Mouse (Mus musculus) urinary bladder, postnatal 36 days (tissue): ENCODE results near the gene Rad51b.
A peak's percentile ranks its signal among the peaks of the same experiment; 100 is the strongest.

ENCODE experiments used
- DNase-seq, 2 experiments: peaks; one replicate each; pipeline ENCODE4 v3.0.0; 2022; ENCODE audit warnings: low spot score in 2 of 2, mixed read lengths in 1 of 2

Gene Rad51b

GRCm38 (mm10) chr12:79330571-79330970 lies 33.5 kb downstream of the Rad51b start:
- DNase-seq = no peak

DNA sequence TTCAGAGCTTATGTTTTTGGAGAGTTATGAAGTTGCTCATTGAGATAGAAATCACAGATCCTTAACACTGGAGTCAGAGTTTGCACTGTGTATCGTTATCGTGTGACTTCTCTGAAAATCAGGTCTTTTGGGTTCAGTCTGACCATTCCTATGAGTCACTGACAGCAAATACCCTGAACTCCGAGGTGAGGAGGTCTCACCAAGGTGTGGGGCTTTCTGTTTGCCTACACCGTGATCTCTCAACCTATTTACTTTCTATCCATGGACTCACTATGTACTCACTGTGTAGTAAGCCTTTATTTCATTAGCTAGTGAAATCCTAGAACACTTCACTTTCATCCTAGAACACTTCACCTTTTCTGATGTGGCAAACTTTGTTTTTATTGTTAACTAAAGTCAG lies 34.6 kb downstream of the Rad51b start:
- DNase-seq = no peak

GRCm38 (mm10) chr12:79338791-79339190 lies 41.7 kb downstream of the Rad51b start:
- DNase-seq = no peak

DNA sequence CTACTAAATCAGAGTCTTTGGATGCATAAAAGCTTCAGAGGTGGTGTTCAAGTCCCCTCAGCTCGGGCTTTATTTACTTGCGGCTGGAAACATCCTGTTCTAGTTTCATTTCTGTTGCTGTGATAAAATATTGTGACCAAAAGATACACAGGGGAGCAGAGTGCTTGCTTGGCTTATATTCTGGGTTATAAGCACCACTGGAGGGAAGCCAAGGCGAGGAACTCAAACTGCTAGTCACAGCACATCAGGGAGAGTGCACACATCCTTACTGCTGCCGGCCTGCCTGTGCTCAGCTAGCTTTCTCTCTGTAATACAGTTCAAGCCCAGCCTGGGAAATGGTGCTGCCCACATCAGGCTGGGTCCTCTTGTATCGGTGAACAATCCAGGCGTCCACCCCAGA lies 43.4 kb downstream of the Rad51b start:
- DNase-seq = peak in 1 of 2 experiments; percentile 31

- no peak for DNase-seq
These were observed 44.3 kb downstream of the Rad51b start for GRCm38 (mm10) chr12:79341291-79341845.

GRCm38 (mm10) chr12:79346198-79346733 lies 49.2 kb downstream of the Rad51b start:
- DNase-seq = no peak

- DNase-seq = peak; percentile 50 to 64
These were observed 50.6 kb downstream of the Rad51b start for GRCm38 (mm10) chr12:79347643-79348042.

GRCm38 (mm10) chr12:79351461-79351860 lies 54.4 kb downstream of the Rad51b start:
- DNase-seq = no peak

- no peak for DNase-seq
These were observed 55.1 kb downstream of the Rad51b start for GRCm38 (mm10) chr12:79352086-79352741.

- DNase-seq = no peak
These were observed 55.6 kb downstream of the Rad51b start for GRCm38 (mm10) chr12:79352742-79353114.

DNA sequence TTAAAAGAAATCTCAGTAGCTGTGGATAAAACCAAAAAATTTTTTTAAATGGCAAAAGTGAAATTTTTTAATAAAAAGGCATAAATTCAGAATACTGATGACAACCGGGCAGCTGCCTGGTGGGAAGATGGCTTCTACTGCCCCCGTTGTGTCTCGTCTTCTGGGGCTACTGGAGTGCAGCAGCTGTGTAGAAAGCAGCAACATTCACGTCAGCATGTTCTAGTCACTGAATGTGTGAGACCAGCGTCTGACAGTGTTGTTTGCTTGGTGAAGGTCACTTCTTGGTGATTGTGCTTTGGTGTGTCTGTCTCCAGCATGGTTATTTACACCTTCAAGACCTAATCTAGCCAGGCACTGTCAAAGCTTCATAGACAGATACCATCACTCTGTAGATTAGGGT lies 56.3 kb downstream of the Rad51b start:
- no peak for DNase-seq

DNA sequence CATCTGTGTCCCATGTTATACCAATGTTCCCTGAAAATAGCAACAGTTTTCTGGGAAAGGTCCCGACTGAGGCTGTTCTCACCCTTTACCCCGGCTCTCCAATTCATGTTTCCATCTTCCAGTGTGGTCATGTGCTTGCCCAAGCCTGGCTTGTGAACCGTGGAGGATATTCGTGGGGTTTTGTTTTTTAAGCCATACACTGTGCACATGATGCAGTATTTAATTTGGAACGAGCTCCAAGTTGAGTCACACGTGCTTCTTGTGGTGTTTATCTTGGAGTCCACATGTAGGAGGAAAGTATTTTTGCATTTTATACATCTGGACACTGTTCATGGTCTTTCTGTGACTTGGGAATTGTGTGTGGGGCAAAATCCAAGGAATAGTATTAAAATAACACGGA lies 57.5 kb downstream of the Rad51b start:
- no peak for DNase-seq

DNA sequence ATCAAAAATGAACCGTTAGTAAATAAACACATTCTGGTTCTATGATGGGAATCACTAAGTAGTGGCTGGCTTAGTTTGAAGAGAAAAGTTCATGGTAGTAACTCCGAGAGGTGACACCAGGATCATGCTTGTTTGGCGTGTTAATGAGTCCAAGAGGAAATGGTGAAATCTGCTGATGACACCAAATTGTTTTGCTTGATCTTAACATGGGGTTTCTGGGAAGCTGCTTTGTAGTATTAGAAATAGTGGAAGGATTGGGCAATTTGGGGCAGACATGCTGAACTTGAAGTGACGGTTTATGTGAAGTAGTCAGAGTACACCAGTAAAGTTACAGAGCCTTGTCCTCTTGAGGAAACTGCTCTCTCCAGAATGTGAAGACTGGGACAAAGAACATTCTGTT lies 59.1 kb downstream of the Rad51b start:
- DNase-seq = no peak

- DNase-seq = peak; percentile 35 to 64
These were observed 60.5 kb downstream of the Rad51b start for GRCm38 (mm10) chr12:79357631-79358030.

- peak; percentile 32 to 49 for DNase-seq
These were observed 61.6 kb downstream of the Rad51b start for GRCm38 (mm10) chr12:79358613-79359218.

DNA sequence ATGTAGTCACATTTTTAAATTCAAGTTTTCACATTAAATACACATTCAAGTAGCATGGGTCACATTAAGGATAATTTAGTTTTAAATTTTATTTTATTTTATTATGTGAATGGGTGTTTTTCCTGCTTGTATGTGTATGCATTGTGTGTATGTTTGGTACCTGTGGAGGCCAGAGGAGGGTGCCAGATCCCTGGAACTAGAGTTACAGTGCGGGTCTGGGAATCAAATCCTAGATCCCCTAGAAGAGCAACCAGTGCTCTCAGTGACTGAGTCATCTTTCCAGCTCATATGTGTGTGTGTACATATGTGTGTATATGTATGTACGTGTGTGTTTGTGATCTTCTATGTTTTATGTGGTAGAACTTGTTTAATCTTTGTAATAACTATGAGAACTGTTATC lies 62.3 kb downstream of the Rad51b start:
- DNase-seq = no peak

GRCm38 (mm10) chr12:79362219-79362618 lies 65.1 kb downstream of the Rad51b start:
- DNase-seq = no peak

GRCm38 (mm10) chr12:79364284-79364683 lies 67.2 kb downstream of the Rad51b start:
- DNase-seq = no peak

GRCm38 (mm10) chr12:79368818-79369217 lies 71.7 kb downstream of the Rad51b start:
- no peak for DNase-seq

DNA sequence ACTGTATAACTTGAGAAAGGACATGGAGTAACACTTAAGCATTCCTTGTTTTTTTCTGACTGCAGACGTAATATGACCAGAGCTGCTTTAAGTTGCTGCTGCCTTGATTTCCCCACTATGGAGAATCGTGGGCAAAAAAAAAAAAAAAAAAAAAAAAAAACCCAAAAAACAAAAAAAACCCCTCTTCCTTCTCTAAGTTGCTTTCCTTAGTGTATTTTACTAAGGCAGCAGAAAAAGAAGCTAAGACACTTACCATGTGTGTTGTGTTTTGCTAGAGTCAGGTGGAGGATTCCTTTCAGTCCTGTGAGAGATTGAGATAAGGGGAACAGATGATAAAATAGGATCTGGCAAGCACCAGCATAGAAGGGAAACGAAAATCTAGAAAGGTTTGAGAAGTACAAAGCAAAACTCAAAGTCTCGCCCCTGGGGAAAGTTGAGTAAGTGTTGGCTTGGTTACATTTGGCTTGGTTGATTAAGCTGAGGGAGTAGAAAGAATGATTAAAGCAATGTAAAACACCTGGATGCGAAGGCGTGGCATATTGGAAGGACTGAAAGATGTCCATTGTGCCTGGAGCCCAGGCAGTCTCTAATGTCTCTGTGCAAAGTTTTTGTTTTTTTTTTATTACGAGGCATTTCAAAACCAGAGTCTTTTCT lies 72.6 kb downstream of the Rad51b start:
- no peak for DNase-seq

- DNase-seq = no peak
These were observed 75.6 kb downstream of the Rad51b start for GRCm38 (mm10) chr12:79372697-79373096.

DNA sequence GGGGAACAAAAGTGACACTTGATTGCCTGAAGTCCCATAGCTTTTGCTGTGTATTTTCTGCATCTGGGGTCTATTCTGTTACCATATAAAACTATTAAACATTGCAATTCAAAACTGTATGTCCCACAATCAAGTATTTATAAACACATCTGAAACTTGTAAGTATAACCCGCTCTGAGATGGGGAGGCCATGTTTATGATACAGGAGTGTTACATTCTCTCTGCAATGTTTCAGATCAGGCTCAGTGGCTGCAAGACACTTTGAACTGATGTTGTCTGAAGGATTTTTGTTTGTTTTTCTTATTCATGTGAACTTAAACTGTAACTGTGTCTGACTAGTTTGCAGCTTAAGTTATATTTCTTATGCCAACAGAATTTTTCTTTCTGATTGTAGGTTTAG lies 80.3 kb downstream of the Rad51b start:
- DNase-seq = no peak

DNA sequence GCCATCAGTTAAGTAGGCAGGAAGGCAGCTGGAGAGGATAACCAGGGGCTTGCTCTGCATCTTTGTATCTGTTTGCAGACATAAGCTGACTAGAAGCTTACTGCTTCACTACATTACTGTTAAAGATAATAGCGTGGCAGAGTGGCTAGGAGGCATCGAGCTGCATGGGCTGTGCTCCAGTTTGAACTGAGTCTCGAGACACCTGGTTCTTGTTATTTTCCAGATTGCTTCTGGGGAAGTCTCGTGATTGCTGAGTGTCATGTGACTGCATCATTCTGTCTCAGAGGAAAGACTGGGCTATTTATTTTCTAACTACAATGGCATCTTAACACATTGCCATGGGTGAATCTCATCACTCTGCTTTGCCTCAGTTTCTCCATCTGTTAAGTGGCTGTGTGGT lies 80.8 kb downstream of the Rad51b start:
- DNase-seq = no peak
